Mouse (Mus musculus) kidney, embryonic 15.5 days (tissue): ENCODE measurements around the gene Fn3k. TPM values are rescaled to one million over a fixed set of nuclear protein-coding genes. Genes with fewer than 3 reads are reported as not detected.

ENCODE experiments used
- ATAC-seq: fragments of 200-750 bp; cut with Nextera tagmentation; replicated peaks from 2 replicates; pipeline ENCODE4 v1.8.0; 2017; ENCODE audit warnings: moderate TSS enrichment; ENCODE audit not compliant: low FRiP score
- H3K27ac ChIP-seq: fragments of 300-500 bp; sonication (generic); 2 replicates; pipeline ENCODE4 v1.5.1; 2015; ENCODE audit warnings: mild to moderate bottlenecking, inconsistent platforms
- H3K27me3 ChIP-seq: fragments of 300-500 bp; sonication (generic); 2 replicates; pipeline ENCODE4 v1.6.1; 2015; ENCODE audit warnings: inconsistent platforms
- H3K36me3 ChIP-seq: fragments of 300-500 bp; sonication (generic); 2 replicates; pipeline ENCODE4 v1.6.1; 2015; ENCODE audit warnings: inconsistent platforms
- H3K4me1 ChIP-seq: fragments of 300-500 bp; sonication (generic); 2 replicates; pipeline ENCODE4 v1.6.1; 2015; ENCODE audit warnings: inconsistent platforms
- H3K4me2 ChIP-seq: fragments of 300-500 bp; sonication (generic); 2 replicates; pipeline ENCODE4 v1.6.1; 2015; ENCODE audit warnings: moderate library complexity, mild to moderate bottlenecking, inconsistent platforms
- H3K4me3 ChIP-seq: fragments of 300-500 bp; sonication (generic); replicated peaks from 2 replicates; pipeline ENCODE4 v1.5.1; 2015; ENCODE audit warnings: mild to moderate bottlenecking, inconsistent platforms
- H3K9ac ChIP-seq: fragments of 300-500 bp; sonication (generic); 2 replicates; pipeline ENCODE4 v1.6.1; 2015; ENCODE audit warnings: mild to moderate bottlenecking, inconsistent platforms
- H3K9me3 ChIP-seq: fragments of 300-500 bp; sonication (generic); replicated peaks from 2 replicates; pipeline ENCODE4 v1.6.1; 2016; ENCODE audit warnings: inconsistent platforms
- WGBS: fragments of 180-500 bp; shearing (Covaris S2); methylation state at CpG from one replicate; pipeline ENCODE4 v1.1.7; 2015; ENCODE audit warnings: mixed read lengths; 5-methylcytosine and 5-hydroxymethylcytosine counted together
- polyA plus RNA-seq: library from polyadenylated mRNA; unstranded; fragments of >200 nt; fragmentation: Nextera tagmentation; extraction: Ambion mirVana; gene quantifications from 2 replicates; pipeline ENCODE4 v1.2.1, GENCODE M21; 2015

Fn3k gene
- polyA plus RNA-seq, 1 experiment from 2014 or later = 2.6 TPM

GRCm38 (mm10) chr11:121420830-121421552 lies 13.7 kb upstream of the Fn3k start, which contains the start of gene Fn3krp:
Gene Fn3krp, plus strand, starts transcription at chr11:121421401.
- no peaks in the 10 kb centered on the region for H3K9me3 ChIP-seq
- peak; percentile 100 for ATAC-seq
- H3K4me3 ChIP-seq = peak within 1 kb of the TSS; percentile 84
- H3K4me2 ChIP-seq = peak within 1 kb of the TSS; percentile 87
- H3K9ac ChIP-seq = peak within 1 kb of the TSS; percentile 79
- peak within 1 kb of the TSS; percentile 92 for H3K27ac ChIP-seq
- no peaks in the 10 kb centered on the region for H3K36me3 ChIP-seq
- H3K4me1 ChIP-seq = peaks cover 13% of the 10 kb centered on the region
- no peaks in the 10 kb centered on the region for H3K27me3 ChIP-seq
- WGBS = 2% methylated on average over 28 of the region's 28 CpGs

GRCm38 (mm10) chr11:121421553-121422173 lies 13.1 kb upstream of the Fn3k start:
- Histone ChIP-seq H3K4me1 (peaks cover 13% of the 10 kb centered on the region), H3K9ac (peak overlapping the region; percentile 79), H3K9me3 (no peaks in the 10 kb centered on the region), H3K36me3 (no peaks in the 10 kb centered on the region), H3K27me3 (no peaks in the 10 kb centered on the region), H3K4me2 (peak overlapping the region; percentile 87), H3K4me3 (peak overlapping the region; percentile 84), H3K27ac (peak overlapping the region; percentile 87)
- ATAC-seq = peak; percentile 80
- WGBS = under 1% methylated on average over 28 of the region's 28 CpGs

GRCm38 (mm10) chr11:121433397-121433796 lies 1.3 kb upstream of the Fn3k start:
- Histone ChIP-seq H3K36me3 (peaks cover 24% of the 10 kb centered on the region), H3K9ac (no peak overlapping the region), H3K9me3 (no peaks in the 10 kb centered on the region), H3K4me2 (no peak overlapping the region), H3K27ac (no peak overlapping the region), H3K4me3 (no peak overlapping the region), H3K27me3 (no peaks in the 10 kb centered on the region), H3K4me1 (peaks cover 14% of the 10 kb centered on the region)
- peak; percentile 59; the same call in 1 of the 2 replicates for ATAC-seq
- 87% methylated on average over 4 of the region's 4 CpGs for WGBS

GRCm38 (mm10) chr11:121437236-121437635 lies 2.5 kb downstream of the Fn3k start:
- no peaks in the 10 kb centered on the region for H3K27me3 ChIP-seq
- H3K36me3 ChIP-seq = no peaks in the 10 kb centered on the region
- H3K9me3 ChIP-seq = no peaks in the 10 kb centered on the region
- peaks cover 17% of the 10 kb centered on the region for H3K4me1 ChIP-seq
- no peak overlapping the region for H3K9ac ChIP-seq
- H3K27ac ChIP-seq = no peak overlapping the region
- H3K4me2 ChIP-seq = no peak overlapping the region
- 77% methylated on average over 5 of the region's 5 CpGs for WGBS
- H3K4me3 ChIP-seq = no peak overlapping the region
- no peak for ATAC-seq

- no peak overlapping the region for H3K4me3 ChIP-seq
- no peaks in the 10 kb centered on the region for H3K9me3 ChIP-seq
- peaks cover 8% of the 10 kb centered on the region for H3K4me1 ChIP-seq
- no peaks in the 10 kb centered on the region for H3K36me3 ChIP-seq
- ATAC-seq = no peak
- no peak overlapping the region for H3K9ac ChIP-seq
- no peak overlapping the region for H3K27ac ChIP-seq
- WGBS = 67% methylated on average over 5 of the region's 5 CpGs
- H3K4me2 ChIP-seq = no peak overlapping the region
- no peaks in the 10 kb centered on the region for H3K27me3 ChIP-seq
Measured at GRCm38 (mm10) chr11:121439686-121440292, 5.1 kb downstream of the Fn3k start.

- WGBS = 86% methylated on average over 4 of the region's 4 CpGs
- Histone ChIP-seq H3K27ac (no peak overlapping the region), H3K4me1 (0 out of 2 replicates have a peak, but pooled peaks cover 4% of the 10 kb centered on the region), H3K36me3 (no peaks in the 10 kb centered on the region), H3K9me3 (no peaks in the 10 kb centered on the region), H3K27me3 (no peaks in the 10 kb centered on the region), H3K9ac (no peak overlapping the region), H3K4me2 (no peak overlapping the region), H3K4me3 (no peak overlapping the region)
- no peak for ATAC-seq
Measured at GRCm38 (mm10) chr11:121441653-121442052, 6.9 kb downstream of the Fn3k start.

GRCm38 (mm10) chr11:121442076-121442475 lies 7.4 kb downstream of the Fn3k start:
- no peak for ATAC-seq
- Histone ChIP-seq H3K27me3 (no peaks in the 10 kb centered on the region), H3K27ac (no peak overlapping the region), H3K9me3 (no peaks in the 10 kb centered on the region), H3K36me3 (no peaks in the 10 kb centered on the region), H3K4me3 (no peak overlapping the region), H3K9ac (no peak overlapping the region), H3K4me2 (no peak overlapping the region), H3K4me1 (0 out of 2 replicates have a peak, but pooled peaks cover 4% of the 10 kb centered on the region)
- 54% methylated on average over 2 of the region's 2 CpGs for WGBS

DNA sequence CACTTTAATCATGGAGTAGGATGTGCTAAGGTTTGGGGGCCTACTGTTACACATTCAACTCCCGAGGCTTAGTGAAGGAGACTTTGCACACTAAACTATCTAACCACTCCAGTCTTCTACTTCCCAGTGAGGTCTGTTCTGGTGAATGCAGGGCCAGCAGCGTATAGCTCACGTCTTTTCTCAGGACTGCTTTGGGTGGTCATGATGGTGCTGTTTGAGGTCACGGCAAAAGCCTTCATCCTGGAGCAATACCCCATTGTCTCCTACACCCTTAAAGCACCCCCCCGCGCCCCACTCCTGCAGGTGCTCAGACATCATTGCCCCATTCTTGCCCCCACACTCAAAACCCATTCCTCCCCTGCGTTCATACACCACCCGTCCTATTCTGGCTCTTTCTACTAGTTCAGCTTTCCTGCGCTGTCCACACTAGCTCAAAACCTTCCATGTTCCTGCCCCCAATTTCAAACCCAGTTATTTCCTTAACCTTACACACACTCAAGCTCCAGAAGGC lies 16.6 kb downstream of the Fn3k start:
- H3K9ac ChIP-seq = peak overlapping the region; percentile 56; the same call in 1 of the 2 replicates
- ATAC-seq = no peak; the same call in none of the 2 replicates
- WGBS = 14% methylated on average over 9 of the region's 9 CpGs

DNA sequence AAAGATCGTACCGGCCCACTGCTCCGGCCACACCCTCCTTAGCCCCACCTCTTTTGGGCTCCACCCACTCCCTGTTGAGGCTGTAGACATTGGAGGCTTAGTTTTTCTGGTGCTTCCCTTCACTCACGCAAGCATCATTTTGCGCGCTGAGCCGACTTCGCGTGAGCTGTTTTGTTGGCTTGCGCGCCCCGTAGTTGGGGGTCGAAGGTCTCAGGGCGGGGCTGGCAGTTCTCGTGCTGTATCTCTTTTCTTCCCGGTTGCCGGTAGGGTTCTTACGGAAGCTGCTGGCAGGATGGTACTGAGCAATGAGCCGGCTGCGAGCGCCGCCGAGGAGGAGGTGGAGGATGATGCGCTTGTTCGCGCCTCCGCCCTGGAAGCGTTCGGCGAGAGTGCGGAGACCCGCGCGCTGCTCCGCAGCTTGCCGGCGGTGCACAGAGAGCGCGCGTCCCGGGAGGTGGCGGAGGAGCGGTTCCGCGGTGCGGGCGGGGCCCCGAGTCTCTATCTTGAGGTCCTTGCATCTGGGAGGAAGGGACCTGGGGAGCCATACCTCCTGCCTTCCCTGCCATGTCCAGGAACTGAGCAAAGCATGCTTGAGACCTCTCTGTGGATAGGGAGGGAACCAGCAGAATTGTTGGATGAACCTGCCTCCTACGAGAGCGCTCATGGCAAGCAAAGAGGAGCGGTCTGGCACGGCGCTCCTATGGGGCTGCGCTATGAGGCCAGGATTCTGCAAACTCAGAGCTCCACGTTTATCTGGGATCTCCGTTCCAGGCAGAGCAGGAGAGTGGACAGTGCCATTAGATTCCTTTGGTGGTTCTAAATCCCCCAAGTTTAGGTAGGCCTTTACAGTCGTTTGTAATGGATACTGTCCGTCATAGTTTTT lies 17.3 kb downstream of the Fn3k start, which contains the start of gene Tbcd:
Tbcd (plus strand) TSS at position 197 of the 883 bp plus-strand sequence.
- under 1% methylated on average over 58 of the region's 58 CpGs for WGBS
- Histone ChIP-seq H3K4me3 (peak within 1 kb of the TSS; percentile 78), H3K9ac (peak within 1 kb of the TSS; percentile 56), H3K4me2 (peak within 1 kb of the TSS; percentile 70), H3K27ac (peak within 1 kb of the TSS; percentile 64), H3K36me3 (0 out of 2 replicates have a peak, but pooled peaks cover 9% of the 10 kb centered on the region), H3K4me1 (peaks cover 14% of the 10 kb centered on the region), H3K9me3 (no peaks in the 10 kb centered on the region), H3K27me3 (no peaks in the 10 kb centered on the region)
- ATAC-seq = peak; percentile 97

More for the DNA sequence above, 16.6 kb downstream of the Fn3k start:
- Histone ChIP-seq H3K9me3 (no peaks in the 10 kb centered on the region), H3K27ac (0 out of 2 replicates have a peak overlapping the region, but pooled peaks have one; percentile 42), H3K4me2 (peak overlapping the region; percentile 70), H3K27me3 (no peaks in the 10 kb centered on the region), H3K4me3 (peak overlapping the region; percentile 78), H3K4me1 (peaks cover 14% of the 10 kb centered on the region), H3K36me3 (0 out of 2 replicates have a peak, but pooled peaks cover 9% of the 10 kb centered on the region)

DNA sequence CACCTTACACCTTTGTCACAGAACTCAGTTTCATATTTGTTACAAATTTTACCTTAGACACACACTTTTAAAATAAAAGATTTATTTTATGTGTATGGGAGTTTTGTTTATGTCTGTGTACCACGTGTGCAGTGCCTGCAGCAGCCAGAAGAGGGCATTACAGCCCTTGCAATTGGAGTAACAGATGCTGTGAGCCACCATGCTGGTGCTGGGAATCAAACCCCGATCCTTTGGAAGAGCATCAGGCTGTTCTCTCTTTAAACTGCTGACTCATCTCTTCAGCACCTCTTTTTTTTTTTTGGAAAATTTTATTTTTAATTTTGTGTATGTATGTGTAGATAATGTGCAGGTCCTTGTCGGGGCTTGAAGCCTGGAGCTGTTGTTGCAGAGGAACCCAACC lies 23.2 kb downstream of the Fn3k start:
- ATAC-seq = no peak
- Histone ChIP-seq H3K36me3 (peaks cover 57% of the 10 kb centered on the region), H3K4me3 (no peak overlapping the region), H3K4me1 (peaks cover 5% of the 10 kb centered on the region; the same call in 1 of the 2 replicates), H3K4me2 (no peak overlapping the region), H3K27ac (no peak overlapping the region), H3K9ac (no peak overlapping the region), H3K9me3 (no peaks in the 10 kb centered on the region), H3K27me3 (no peaks in the 10 kb centered on the region)
- WGBS = 90% methylated on average over 3 of the region's 3 CpGs

DNA sequence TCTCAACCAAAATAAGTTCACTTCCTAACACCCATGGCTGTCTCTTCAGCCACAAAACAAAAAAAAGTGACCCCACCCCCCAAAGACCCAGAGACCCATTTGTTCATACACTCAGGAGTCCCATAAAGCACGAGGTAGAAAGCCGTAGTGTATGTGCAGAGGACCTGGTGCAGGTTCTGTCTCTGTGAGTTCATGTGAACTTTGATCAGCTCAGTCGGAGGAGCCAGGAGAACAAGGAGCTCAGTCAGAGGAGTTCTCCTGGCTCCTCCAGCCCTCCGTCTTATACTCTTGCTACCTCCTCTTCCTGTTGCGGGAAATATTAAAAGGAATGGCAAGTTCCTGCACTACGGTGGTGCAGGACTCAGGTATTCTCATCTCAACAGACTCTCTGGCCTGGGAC lies 32.7 kb downstream of the Fn3k start:
- H3K27ac ChIP-seq = no peak overlapping the region
- no peaks in the 10 kb centered on the region for H3K4me1 ChIP-seq
- 90% methylated on average over 6 of the region's 6 CpGs for WGBS
- no peak for ATAC-seq
- no peak overlapping the region for H3K9ac ChIP-seq
- H3K27me3 ChIP-seq = no peaks in the 10 kb centered on the region
- no peak overlapping the region for H3K4me2 ChIP-seq
- peaks cover 38% of the 10 kb centered on the region for H3K36me3 ChIP-seq
- no peak overlapping the region for H3K4me3 ChIP-seq
- H3K9me3 ChIP-seq = no peaks in the 10 kb centered on the region
